Mouse (Mus musculus): ENCODE results near the gene Myrfl.

The Myrfl gene

GRCm38 (mm10) chr10:116913647-116914273 is 17.0 kb upstream of the Myrfl start:
- no peak for DNase-seq (ENCODE audit: low read depth)

GRCm38 (mm10) chr10:116912850-116913249 is 16.1 kb upstream of the Myrfl start:
- DNase-seq (ENCODE audit: low read depth) = no peak

- DNase-seq (ENCODE audit: low read depth) = no peak
These were observed 12.4 kb upstream of the Myrfl start for GRCm38 (mm10) chr10:116908901-116909642.

- DNase-seq (ENCODE audit: low read depth) = no peak
These were observed 10.1 kb upstream of the Myrfl start for GRCm38 (mm10) chr10:116906794-116907193.

- DNase-seq (ENCODE audit: low read depth) = no peak
These were observed 7.8 kb upstream of the Myrfl start for GRCm38 (mm10) chr10:116904503-116904908.

GRCm38 (mm10) chr10:116895108-116895833 is 1.4 kb downstream of the Myrfl start:
- DNase-seq (ENCODE audit: low read depth) = peak; percentile 27

- DNase-seq (ENCODE audit: low read depth) = no peak
These were observed 2.2 kb downstream of the Myrfl start for GRCm38 (mm10) chr10:116894540-116894939.

- DNase-seq (ENCODE audit: low read depth) = peak; percentile 73
These were observed 3.0 kb downstream of the Myrfl start for GRCm38 (mm10) chr10:116893753-116894152.

- DNase-seq (ENCODE audit: low read depth) = no peak
These were observed 6.1 kb downstream of the Myrfl start for GRCm38 (mm10) chr10:116890587-116890986.

GRCm38 (mm10) chr10:116884552-116884951 is 12.2 kb downstream of the Myrfl start:
- no peak for DNase-seq (ENCODE audit: low read depth)

GRCm38 (mm10) chr10:116883531-116883930 is 13.2 kb downstream of the Myrfl start:
- DNase-seq (ENCODE audit: low read depth) = peak; percentile 19

- DNase-seq (ENCODE audit: low read depth) = no peak
These were observed 19.3 kb downstream of the Myrfl start for GRCm38 (mm10) chr10:116877436-116877835.

- DNase-seq (ENCODE audit: low read depth) = no peak
These were observed 22.2 kb downstream of the Myrfl start for GRCm38 (mm10) chr10:116874490-116874889.

- no peak for DNase-seq (ENCODE audit: low read depth)
These were observed 24.7 kb downstream of the Myrfl start for GRCm38 (mm10) chr10:116872016-116872410.

- DNase-seq (ENCODE audit: low read depth) = no peak
These were observed 25.2 kb downstream of the Myrfl start for GRCm38 (mm10) chr10:116871329-116872015.

- DNase-seq (ENCODE audit: low read depth) = no peak
These were observed 25.9 kb downstream of the Myrfl start for GRCm38 (mm10) chr10:116870819-116871218.

GRCm38 (mm10) chr10:116853159-116853845 is 43.4 kb downstream of the Myrfl start:
- DNase-seq (ENCODE audit: low read depth) = no peak

- DNase-seq (ENCODE audit: low read depth) = peak; percentile 95
These were observed 47.8 kb downstream of the Myrfl start for GRCm38 (mm10) chr10:116848749-116849473.

- no peak for DNase-seq (ENCODE audit: low read depth)
These were observed 55.2 kb downstream of the Myrfl start for GRCm38 (mm10) chr10:116841551-116841950.

GRCm38 (mm10) chr10:116830676-116831075 is 66.0 kb downstream of the Myrfl start:
- DNase-seq (ENCODE audit: low read depth) = no peak

- no peak for DNase-seq (ENCODE audit: low read depth)
These were observed 68.6 kb downstream of the Myrfl start for GRCm38 (mm10) chr10:116828099-116828498.

Data from NIH3T3 (cell line).